In the genomic region with DNA sequence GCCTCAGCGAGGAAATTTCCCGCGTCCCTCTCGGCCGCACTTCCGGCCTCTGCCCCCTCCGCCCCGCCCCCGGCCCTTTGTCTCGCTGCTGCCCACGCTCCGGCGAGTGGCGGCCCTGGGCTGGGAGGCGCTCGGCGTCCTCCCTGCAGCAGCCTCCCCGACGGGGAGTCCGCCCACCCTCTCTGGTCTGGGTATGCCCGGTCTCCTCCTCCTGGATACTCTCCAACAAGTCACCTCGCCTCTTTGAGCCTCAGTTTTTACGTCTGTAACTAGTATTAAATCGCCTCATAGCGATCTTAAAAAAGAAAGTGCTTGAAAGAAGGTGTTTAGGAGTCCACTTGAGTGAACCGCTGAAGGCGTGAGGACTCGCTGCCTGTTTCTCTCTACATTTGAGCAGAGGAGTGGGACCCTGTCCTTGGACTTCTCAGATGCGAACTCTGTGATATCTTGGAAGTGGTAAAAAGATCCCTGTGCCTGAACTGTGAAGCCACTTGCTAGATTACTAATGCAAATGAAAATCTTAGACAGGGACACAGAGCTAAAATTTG, we compare ENCODE assay signal across 7 mouse cellular contexts. TPM values are rescaled to one million over a fixed set of nuclear protein-coding genes. Genes with fewer than 3 reads are reported as not detected.
A peak's percentile ranks its signal among the peaks of the same experiment; 100 is the strongest.
DNase-seq lines count a peak whose midpoint lies in the region; ATAC-seq lines count a peak whose summit lies in the region.

A gene (minus strand): TSS at position 11 of the 548 bp plus-strand sequence.

- H3K4me1 ChIP-seq in liver, embryonic 11.5 days (replicated peaks; ENCODE audit: control insufficient read depth, insufficient read depth, low read length): no peaks in the 10 kb centered on the region; the same call in 1 of the 2 replicates
- peaks cover 22% of the 10 kb centered on the region for H3K4me1 ChIP-seq in embryonic facial prominence, embryonic 10.5 days
- H3K4me1 ChIP-seq in intestine, embryonic 14.5 days (replicated peaks; ENCODE audit: control insufficient read depth, insufficient read depth, low read length): 0 out of 2 replicates have a peak, but pooled peaks cover 4% of the 10 kb centered on the region
- H3K4me1 ChIP-seq in midbrain, embryonic 13.5 days (replicated peaks): peaks cover 65% of the 10 kb centered on the region

- no peak for DNase-seq in liver, embryonic 11.5 days (ENCODE audit: low spot score)
- no peak for DNase-seq in liver
- no peak for DNase-seq in embryonic facial prominence, embryonic 10.5 days (ENCODE audit: low spot score)
- DNase-seq in intestine, embryonic 14.5 days (ENCODE audit: low spot score): peak; percentile 59
- no peak for DNase-seq in urinary bladder, adult 2 months (ENCODE audit: low spot score)
- no peak for DNase-seq in thymus, postnatal 4 days

- WGBS in liver, embryonic 11.5 days: 5% methylated on average over 29 of the region's 29 CpGs
- WGBS in embryonic facial prominence, embryonic 10.5 days: 2% methylated on average over 29 of the region's 29 CpGs
- WGBS in intestine, embryonic 14.5 days: 4% methylated on average over 29 of the region's 29 CpGs
- WGBS in midbrain, embryonic 13.5 days: under 1% methylated on average over 25 of the region's 29 CpGs

- H3K9ac ChIP-seq in liver, embryonic 11.5 days (ENCODE audit: low read depth, low read length): no peak within 1 kb of the TSS
- no peak within 1 kb of the TSS for H3K9ac ChIP-seq in intestine, embryonic 14.5 days (ENCODE audit: low read length)
- peak within 1 kb of the TSS; percentile 84 for H3K9ac ChIP-seq in midbrain, embryonic 13.5 days (replicated peaks)

- ATAC-seq in liver, embryonic 11.5 days (replicated peaks; ENCODE audit: low FRiP score): no peak
- ATAC-seq in intestine, embryonic 14.5 days (replicated peaks; ENCODE audit: low FRiP score, low TSS enrichment, low read depth): peak; percentile 59
- peak; percentile 77 for ATAC-seq in midbrain, embryonic 13.5 days

- peaks cover 53% of the 10 kb centered on the region for H3K27me3 ChIP-seq in liver, embryonic 11.5 days (replicated peaks; ENCODE audit: control insufficient read depth, insufficient read depth, low read length)
- peaks cover 84% of the 10 kb centered on the region for H3K27me3 ChIP-seq in embryonic facial prominence, embryonic 10.5 days (replicated peaks; ENCODE audit: low read depth, poor library complexity, severe bottlenecking)
- peaks cover 29% of the 10 kb centered on the region for H3K27me3 ChIP-seq in intestine, embryonic 14.5 days (replicated peaks; ENCODE audit: control insufficient read depth, insufficient read depth, low read length)
- peaks cover 35% of the 10 kb centered on the region for H3K27me3 ChIP-seq in midbrain, embryonic 13.5 days

- H3K9me3 ChIP-seq in liver, embryonic 11.5 days (ENCODE audit: control insufficient read depth, low read length): no peaks in the 10 kb centered on the region
- H3K9me3 ChIP-seq in embryonic facial prominence, embryonic 10.5 days: no peaks in the 10 kb centered on the region
- H3K9me3 ChIP-seq in intestine, embryonic 14.5 days (ENCODE audit: control insufficient read depth, low read length): no peaks in the 10 kb centered on the region
- no peaks in the 10 kb centered on the region for H3K9me3 ChIP-seq in midbrain, embryonic 13.5 days

- H3K27ac ChIP-seq in liver, embryonic 11.5 days (ENCODE audit: low read depth, low read length): no peak within 1 kb of the TSS
- H3K27ac ChIP-seq in embryonic facial prominence, embryonic 10.5 days (replicated peaks): peak within 1 kb of the TSS; percentile 76
- H3K27ac ChIP-seq in intestine, embryonic 14.5 days (ENCODE audit: low read depth): no peak within 1 kb of the TSS
- peak within 1 kb of the TSS; percentile 94 for H3K27ac ChIP-seq in midbrain, embryonic 13.5 days

- no peaks in the 10 kb centered on the region for H3K36me3 ChIP-seq in liver, embryonic 11.5 days (ENCODE audit: control insufficient read depth, insufficient read depth, low read length)
- H3K36me3 ChIP-seq in embryonic facial prominence, embryonic 10.5 days (replicated peaks): no peaks in the 10 kb centered on the region
- H3K36me3 ChIP-seq in intestine, embryonic 14.5 days (ENCODE audit: control insufficient read depth, insufficient read depth, low read length): no peaks in the 10 kb centered on the region
- H3K36me3 ChIP-seq in midbrain, embryonic 13.5 days: peaks cover 2% of the 10 kb centered on the region; the same call in 1 of the 2 replicates

- peak within 1 kb of the TSS; percentile 59 for H3K4me3 ChIP-seq in liver, embryonic 11.5 days (ENCODE audit: low read depth, low read length)
- peak within 1 kb of the TSS; percentile 66 for H3K4me3 ChIP-seq in embryonic facial prominence, embryonic 10.5 days
- peak within 1 kb of the TSS; percentile 46 for H3K4me3 ChIP-seq in intestine, embryonic 14.5 days (ENCODE audit: low read depth, low read length)
- peak within 1 kb of the TSS; percentile 68 for H3K4me3 ChIP-seq in midbrain, embryonic 13.5 days (replicated peaks)

- H3K4me2 ChIP-seq in liver, embryonic 11.5 days: peak within 1 kb of the TSS; percentile 80
- H3K4me2 ChIP-seq in intestine, embryonic 14.5 days (ENCODE audit: low read length): peak within 1 kb of the TSS; percentile 87
- H3K4me2 ChIP-seq in midbrain, embryonic 13.5 days (replicated peaks): peak within 1 kb of the TSS; percentile 77

RNA-seq across cellular contexts. Expression of the gene that starts here (rescaled TPM):
- 0.29 and 0.30 TPM in 2 replicates for polyA plus RNA-seq in liver, embryonic 11.5 days (2014; fragmentation: Nextera tagmentation; extraction: Ambion mirVana)
- 0.66 and 0.94 TPM in 2 replicates for polyA plus RNA-seq in embryonic facial prominence, embryonic 10.5 days (2016; fragmentation: Nextera tagmentation; extraction: Ambion mirVana)
- polyA plus RNA-seq in intestine, embryonic 14.5 days (2014; fragmentation: Nextera tagmentation; extraction: Ambion mirVana): 0.60 and 0.81 TPM in 2 replicates
- polyA plus RNA-seq in midbrain, embryonic 13.5 days (2015; fragmentation: Nextera tagmentation; extraction: Ambion mirVana): 5.1 and 5.8 TPM in 2 replicates
- 0.07 and 0.10 TPM in 2 replicates for polyA plus RNA-seq in urinary bladder, adult 2 months (2012; rRNA removed)

Comparison
In these comparisons a context has a peak if more than half of its experiments do, and no peak if none do; other contexts are left out.
1. Peak in DNase-seq, ATAC-seq, H3K4me3 ChIP-seq and H3K4me2 ChIP-seq in intestine, embryonic 14.5 days; RNA of the gene not detected or under 1 TPM.
2. H3K27ac ChIP-seq: peak in embryonic facial prominence, embryonic 10.5 days (single experiment) and midbrain, embryonic 13.5 days (single experiment); none in liver, embryonic 11.5 days (single experiment) and intestine, embryonic 14.5 days (single experiment).
3. Peak in every context shown above with its lines, with median percentiles within 50 percentile points of each other: H3K4me2 ChIP-seq and H3K4me3 ChIP-seq.